Mouse (Mus musculus) spleen, embryonic (tissue): ENCODE measurements around the gene Capn1.

Experiments used
- CTCF ChIA-PET: fragments of 350-600 bp; sonication (Branson Sonifier 250); formaldehyde crosslinking; loops from one replicate; lab custom pipeline; 2022; lab: Charles Lee

Gene Capn1

GRCm38 (mm10) chr19:5992012-5992411, 23.7 kb downstream of the Capn1 start:
- CTCF ChIA-PET = no interaction called here

- CTCF ChIA-PET = no interaction called here
Observed at GRCm38 (mm10) chr19:5991467-5991866, 24.2 kb downstream of the Capn1 start.

- CTCF ChIA-PET = no interaction called here
Observed at GRCm38 (mm10) chr19:5990921-5991320, 24.8 kb downstream of the Capn1 start.

- CTCF ChIA-PET = no interaction called here
Observed at GRCm38 (mm10) chr19:5990033-5990432, 25.7 kb downstream of the Capn1 start.

GRCm38 (mm10) chr19:5989585-5989984, 26.1 kb downstream of the Capn1 start:
- CTCF ChIA-PET = interaction anchor here (0.6 to 0.7 kb wide), 3 partner anchors 16 to 463 kb away, joined by 4 to 5 read pairs (median 4); no protein-coding TSS in a partner anchor

GRCm38 (mm10) chr19:5988815-5989452, 26.8 kb downstream of the Capn1 start:
- CTCF ChIA-PET = interaction anchor here (0.6 to 1.2 kb wide), 5 partner anchors 15 to 463 kb away, joined by 4 to 8 read pairs (median 4); partner anchors contain the start of gene Batf2

GRCm38 (mm10) chr19:5988027-5988814, 27.5 kb downstream of the Capn1 start:
- CTCF ChIA-PET = interaction anchor here (0.6 to 1.2 kb wide), 3 partner anchors 24 to 424 kb away, joined by 3 to 10 read pairs (median 4); no protein-coding TSS in a partner anchor

- CTCF ChIA-PET = no interaction called here
Observed at GRCm38 (mm10) chr19:5986043-5986442, 29.7 kb downstream of the Capn1 start, which contains the start of gene Slc22a20. Gene Slc22a20 (minus strand): TSS chr19:5986143.

GRCm38 (mm10) chr19:5980477-5980876, 35.2 kb downstream of the Capn1 start:
- CTCF ChIA-PET = no interaction called here

- CTCF ChIA-PET = no interaction called here
Observed at GRCm38 (mm10) chr19:5977717-5978116, 38.0 kb downstream of the Capn1 start.

GRCm38 (mm10) chr19:5975676-5976075, 40.0 kb downstream of the Capn1 start:
- CTCF ChIA-PET = interaction anchor here (0.7 kb wide), 1 partner anchor 920 kb away, joined by 8 read pairs; no protein-coding TSS in a partner anchor

GRCm38 (mm10) chr19:5975112-5975511, 40.6 kb downstream of the Capn1 start:
- CTCF ChIA-PET = no interaction called here

- CTCF ChIA-PET = no interaction called here
Observed at GRCm38 (mm10) chr19:5967664-5968063, 48.0 kb downstream of the Capn1 start.

GRCm38 (mm10) chr19:5966786-5967185, 48.9 kb downstream of the Capn1 start:
- CTCF ChIA-PET = interaction anchor here (0.5 to 1.9 kb wide), 4 partner anchors 20 to 692 kb away, joined by 3 to 23 read pairs (median 10); no protein-coding TSS in a partner anchor

GRCm38 (mm10) chr19:5965910-5966309, 49.8 kb downstream of the Capn1 start:
- CTCF ChIA-PET = interaction anchor here (0.5 to 1.9 kb wide), 4 partner anchors 34 to 53 kb away, joined by 3 to 23 read pairs (median 4); partner anchors contain the start of gene Capn1

- CTCF ChIA-PET = interaction anchor here (0.5 to 1.2 kb wide), 5 partner anchors 24 to 162 kb away, joined by 3 to 8 read pairs (median 4); partner anchors contain the start of gene Capn1
Observed at GRCm38 (mm10) chr19:5965280-5965679, 50.4 kb downstream of the Capn1 start.

- CTCF ChIA-PET = interaction anchor here (1.0 to 1.2 kb wide), 3 partner anchors 24 to 162 kb away, joined by 3 to 8 read pairs (median 4); no protein-coding TSS in a partner anchor
Observed at GRCm38 (mm10) chr19:5964804-5965203, 50.9 kb downstream of the Capn1 start.

GRCm38 (mm10) chr19:5963883-5964562, 51.7 kb downstream of the Capn1 start, which contains the start of gene Pola2:
Gene Pola2 (minus strand): TSS chr19:5964202.
- CTCF ChIA-PET = interaction anchor here (0.7 to 1.2 kb wide), 3 partner anchors 25 to 902 kb away, joined by 3 to 4 read pairs (median 3); no protein-coding TSS in a partner anchor

GRCm38 (mm10) chr19:5962651-5963050, 53.0 kb downstream of the Capn1 start:
- CTCF ChIA-PET = no interaction called here

GRCm38 (mm10) chr19:5957371-5957770, 58.3 kb downstream of the Capn1 start:
- CTCF ChIA-PET = interaction anchor here (0.6 to 0.7 kb wide), 4 partner anchors 13 to 995 kb away, joined by 3 to 13 read pairs (median 4); no protein-coding TSS in a partner anchor

- CTCF ChIA-PET = interaction anchor here (0.5 to 1.4 kb wide), 6 partner anchors 11 to 995 kb away, joined by 3 to 9 read pairs (median 6); partner anchors contain the start of gene Cdc42ep2
Observed at GRCm38 (mm10) chr19:5956685-5957084, 59.0 kb downstream of the Capn1 start.
